Mouse (Mus musculus): ENCODE results near the gene Asb18.

Gene Asb18

GRCm38 (mm10) chr1:89901381-89901780 is 113.1 kb downstream of the Asb18 start:
- DNase-seq (ENCODE audit: low read depth, low spot score) = no peak
